Mouse (Mus musculus) lung, embryonic 14.5 days (tissue): ENCODE data around the gene Dscam. TPM values are rescaled to one million over a fixed set of nuclear protein-coding genes. Genes with fewer than 3 reads are reported as not detected.

Experiments used
- ATAC-seq: fragments of 200-750 bp; cut with Nextera tagmentation; 2 replicates; pipeline ENCODE4 v1.8.0; 2017; ENCODE audit warnings: mild to moderate bottlenecking, moderate TSS enrichment, moderate library complexity; ENCODE audit not compliant: insufficient read depth
- DNase-seq: peaks from one replicate; pipeline ENCODE4 v3.0.0-alpha.2; 2015
- H3K27ac ChIP-seq: fragments of 300-500 bp; sonication (generic); 2 replicates; pipeline ENCODE4 v1.5.1; 2014; ENCODE audit warnings: low read depth, mild to moderate bottlenecking, moderate library complexity
- H3K27me3 ChIP-seq: fragments of 300-500 bp; sonication (generic); 2 replicates; pipeline ENCODE4 v1.6.1; 2014; ENCODE audit warnings: low read length, control low read depth; ENCODE audit not compliant: insufficient read depth
- H3K36me3 ChIP-seq: fragments of 300-500 bp; sonication (generic); 2 replicates; pipeline ENCODE4 v1.6.1; 2014; ENCODE audit warnings: control low read depth; ENCODE audit not compliant: insufficient read depth
- H3K4me1 ChIP-seq: fragments of 300-500 bp; sonication (generic); 2 replicates; pipeline ENCODE4 v1.6.1; 2014; ENCODE audit warnings: antibody characterized with exemption, control low read depth; ENCODE audit not compliant: insufficient read depth
- H3K4me2 ChIP-seq: fragments of 300-500 bp; sonication (generic); 2 replicates; pipeline ENCODE4 v1.6.1; 2014; ENCODE audit warnings: mild to moderate bottlenecking
- H3K4me3 ChIP-seq: fragments of 300-500 bp; sonication (generic); 2 replicates; pipeline ENCODE4 v1.5.1; 2014; ENCODE audit warnings: low read depth, low read length
- H3K9ac ChIP-seq: fragments of 300-500 bp; sonication (generic); 2 replicates; pipeline ENCODE4 v1.6.1; 2014
- H3K9me3 ChIP-seq: fragments of 300-500 bp; sonication (generic); 2 replicates; pipeline ENCODE4 v1.6.1; 2016; ENCODE audit warnings: low read depth, low read length, control low read depth
- CTCF ChIP-seq: IDR thresholded peaks from 2 replicates; pipeline ENCODE4 v1.5.1; 2016; ENCODE audit warnings: antibody characterized with exemption, low read depth
- WGBS: fragments of 180-500 bp; shearing (Covaris S2); extraction: QIAGEN DNeasy Blood & Tissue Kit; methylation state at CpG from one replicate; pipeline ENCODE4 v1.1.7; 2014; 5-methylcytosine and 5-hydroxymethylcytosine counted together
- polyA plus RNA-seq: library from polyadenylated mRNA; unstranded; fragments of >200 nt; fragmentation: Nextera tagmentation; extraction: Ambion mirVana; gene quantifications from 2 replicates; pipeline ENCODE4 v1.2.1, GENCODE M21; 2014

Dscam gene
- polyA plus RNA-seq, 1 experiment from 2014 or later, result not detected

DNA sequence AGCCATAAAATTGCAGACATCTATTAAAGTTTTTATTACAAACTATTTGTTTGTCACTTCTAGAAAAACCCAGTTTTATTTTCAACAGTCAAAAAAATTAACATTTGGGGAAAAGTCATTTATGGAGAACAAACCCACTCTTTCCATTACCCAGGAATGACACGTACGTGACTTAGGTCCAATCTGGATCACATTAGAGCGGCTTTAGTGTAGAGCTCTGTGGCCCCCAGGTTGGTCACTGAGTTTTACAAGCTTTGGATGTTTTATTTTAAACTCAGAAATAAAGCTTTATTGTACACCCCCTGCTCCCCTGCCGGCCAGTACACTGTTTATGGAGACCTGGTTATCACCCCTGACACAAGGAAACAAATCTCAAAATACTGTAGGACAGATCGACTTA is 540.9 kb downstream of the Dscam start:
- Histone ChIP-seq H3K4me3 (no peak overlapping the region), H3K4me2 (no peak overlapping the region), H3K27ac (no peak overlapping the region), H3K4me1 (no peaks in the 10 kb centered on the region), H3K9me3 (no peaks in the 10 kb centered on the region), H3K36me3 (no peaks in the 10 kb centered on the region), H3K27me3 (no peaks in the 10 kb centered on the region), H3K9ac (no peak overlapping the region)
- WGBS, result 84% methylated on average over 5 of the region's 5 CpGs
- ATAC-seq (no peak), DNase-seq (no peak)
- TF ChIP-seq CTCF, result no peak

DNA sequence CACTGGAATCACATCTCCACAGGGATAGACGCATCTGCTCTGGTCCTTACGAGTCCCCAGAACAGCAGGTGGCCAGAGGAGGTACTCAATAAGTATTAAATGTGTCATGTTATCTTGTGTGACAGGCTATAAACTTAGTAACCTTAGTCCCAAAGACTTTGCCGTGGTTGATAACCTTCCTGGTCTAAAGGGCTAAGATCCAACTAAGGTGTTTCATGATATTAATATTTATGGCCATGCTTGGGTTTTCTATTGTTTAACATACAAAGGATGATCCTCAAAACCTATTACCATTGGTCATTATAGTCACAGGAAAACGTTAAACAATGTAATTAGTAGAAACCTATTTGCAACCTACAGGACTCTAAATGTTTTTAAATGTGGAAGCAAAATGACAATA is 545.1 kb downstream of the Dscam start:
- H3K36me3 ChIP-seq, result no peaks in the 10 kb centered on the region
- H3K4me3 ChIP-seq, result no peak overlapping the region
- no peak overlapping the region for H3K27ac ChIP-seq
- ATAC-seq (no peak), DNase-seq (no peak)
- WGBS, result 59% methylated on average over 4 of the region's 4 CpGs
- no peak for TF ChIP-seq CTCF
- no peaks in the 10 kb centered on the region for H3K4me1 ChIP-seq
- no peaks in the 10 kb centered on the region for H3K9me3 ChIP-seq
- no peak overlapping the region for H3K4me2 ChIP-seq
- H3K27me3 ChIP-seq, result no peaks in the 10 kb centered on the region
- H3K9ac ChIP-seq, result no peak overlapping the region

DNA sequence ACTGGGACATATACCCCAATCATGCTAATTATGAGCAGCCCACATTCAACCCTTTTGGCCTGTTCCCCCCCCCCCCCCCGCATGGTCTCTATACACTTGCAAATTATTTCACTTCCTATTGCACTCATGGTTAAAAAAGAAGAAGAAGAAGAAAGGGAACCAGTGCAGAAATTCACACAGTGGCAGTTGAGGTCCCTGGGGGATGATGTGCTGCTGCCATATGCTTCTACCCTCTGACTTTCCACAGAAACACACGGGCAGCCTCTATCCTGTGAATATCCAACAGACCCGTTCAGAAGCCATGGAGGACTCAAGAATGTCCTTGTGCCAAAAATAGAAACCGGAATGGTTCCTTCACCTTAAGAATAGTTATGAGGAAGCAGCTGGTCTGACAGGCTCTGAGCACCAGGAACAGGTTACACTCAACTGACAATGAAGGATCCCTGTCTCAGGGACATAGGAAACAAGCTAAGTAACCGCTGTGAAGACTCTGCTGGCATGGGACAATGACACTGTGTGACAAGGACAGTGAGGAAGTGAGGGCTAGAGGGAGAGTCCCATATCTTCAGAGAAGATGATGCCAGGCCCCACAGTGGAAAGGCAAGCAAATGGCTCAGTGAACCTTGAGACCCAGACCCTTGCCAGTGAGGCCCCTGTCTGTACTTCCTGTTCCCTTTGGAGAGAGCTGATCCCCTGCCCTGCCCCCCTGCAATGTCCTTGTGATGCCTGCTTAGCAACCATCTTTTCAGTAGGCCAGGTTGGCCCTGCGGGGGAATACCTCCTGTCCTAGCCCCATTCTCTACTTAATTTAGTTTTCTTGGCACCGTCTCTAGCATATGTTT is 545.8 kb downstream of the Dscam start:
- Histone ChIP-seq H3K4me2 (no peak overlapping the region), H3K9ac (no peak overlapping the region)
- no peak for DNase-seq

DNA sequence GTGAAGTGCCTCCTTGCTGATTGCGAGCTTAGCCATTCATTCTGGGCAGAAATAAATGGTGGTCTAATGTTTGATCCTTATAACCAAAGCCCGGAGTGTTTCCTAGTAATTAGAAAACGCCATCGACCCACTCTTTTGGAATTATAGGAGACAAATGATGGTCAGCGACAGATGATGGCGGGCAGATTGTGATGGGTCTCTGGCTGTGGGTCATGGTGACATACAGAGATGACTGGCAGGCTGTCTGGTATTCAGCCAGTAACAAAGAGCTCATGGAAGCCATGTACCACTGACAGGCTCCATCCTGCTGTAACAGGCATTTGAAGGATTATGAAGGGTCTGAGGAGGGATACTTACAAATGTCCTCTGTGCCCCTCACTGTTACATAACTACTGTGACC is 549.7 kb downstream of the Dscam start:
- H3K9ac ChIP-seq, result no peak overlapping the region
- H3K4me2 ChIP-seq, result no peak overlapping the region
- TF ChIP-seq CTCF, result no peak
- no peaks in the 10 kb centered on the region for H3K27me3 ChIP-seq
- H3K27ac ChIP-seq, result no peak overlapping the region
- no peaks in the 10 kb centered on the region for H3K36me3 ChIP-seq
- ATAC-seq, result no peak
- no peak overlapping the region for H3K4me3 ChIP-seq
- DNase-seq, result no peak
- H3K9me3 ChIP-seq, result no peaks in the 10 kb centered on the region
- no peaks in the 10 kb centered on the region for H3K4me1 ChIP-seq
- 86% methylated on average over 6 of the region's 6 CpGs for WGBS

More for the DNA sequence above, 545.8 kb downstream of the Dscam start:
- WGBS, result 73% methylated on average over 7 of the region's 7 CpGs
- H3K9me3 ChIP-seq, result no peaks in the 10 kb centered on the region
- no peak for ATAC-seq
- no peak overlapping the region for H3K4me3 ChIP-seq
- H3K27ac ChIP-seq, result no peak overlapping the region
- no peaks in the 10 kb centered on the region for H3K27me3 ChIP-seq
- no peaks in the 10 kb centered on the region for H3K36me3 ChIP-seq
- no peaks in the 10 kb centered on the region for H3K4me1 ChIP-seq
- TF ChIP-seq CTCF, result no peak

DNA sequence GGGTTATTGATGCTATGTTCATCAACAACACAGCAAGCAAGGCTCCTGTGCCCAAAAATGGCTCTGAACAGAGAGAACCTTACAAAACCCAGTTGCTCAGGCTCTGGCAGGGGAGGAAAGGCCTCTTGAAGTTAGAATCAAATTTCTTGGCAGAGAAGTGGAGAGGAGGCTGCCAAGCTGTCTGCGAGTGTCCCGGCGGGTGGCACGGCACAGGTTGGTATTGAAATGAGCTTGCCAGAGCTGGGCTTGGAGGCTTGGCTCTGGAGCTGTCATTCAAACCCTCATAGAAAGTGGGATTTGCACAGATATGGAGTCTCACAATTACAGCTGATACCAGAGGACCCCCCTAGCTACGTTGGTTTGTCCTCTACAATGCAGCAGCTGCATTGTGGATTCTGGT is 550.1 kb downstream of the Dscam start:
- TF ChIP-seq CTCF, result no peak
- 81% methylated on average over 5 of the region's 5 CpGs for WGBS
- Histone ChIP-seq H3K27me3 (no peaks in the 10 kb centered on the region), H3K9ac (no peak overlapping the region), H3K4me3 (no peak overlapping the region), H3K4me1 (no peaks in the 10 kb centered on the region), H3K9me3 (no peaks in the 10 kb centered on the region), H3K4me2 (no peak overlapping the region), H3K36me3 (no peaks in the 10 kb centered on the region), H3K27ac (no peak overlapping the region)
- ATAC-seq (no peak), DNase-seq (peak; percentile 4)

DNA sequence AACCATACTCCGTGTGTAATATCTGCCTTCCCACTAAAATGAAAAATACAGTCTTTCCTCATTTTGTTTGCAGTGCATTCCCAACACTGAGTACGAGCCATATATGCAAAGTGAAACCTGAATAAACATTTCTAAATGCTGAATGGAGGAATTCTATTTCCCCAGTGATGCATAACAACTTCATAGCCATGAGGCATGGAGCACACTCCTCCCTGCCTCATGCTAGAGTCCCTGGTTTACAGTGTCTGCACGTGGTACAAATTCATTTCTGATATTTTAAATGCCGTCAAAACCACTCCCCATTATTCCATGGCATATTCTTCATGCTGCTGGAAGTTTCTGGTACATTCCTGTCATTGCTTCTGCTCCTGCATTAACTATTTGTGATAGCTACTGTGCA is 552.8 kb downstream of the Dscam start:
- no peak for TF ChIP-seq CTCF
- Histone ChIP-seq H3K4me1 (no peaks in the 10 kb centered on the region), H3K4me3 (no peak overlapping the region), H3K36me3 (no peaks in the 10 kb centered on the region), H3K9ac (no peak overlapping the region), H3K27ac (no peak overlapping the region), H3K4me2 (no peak overlapping the region), H3K9me3 (no peaks in the 10 kb centered on the region), H3K27me3 (no peaks in the 10 kb centered on the region)
- ATAC-seq (no peak), DNase-seq (no peak)
- 54% methylated on average over 4 of the region's 4 CpGs for WGBS

DNA sequence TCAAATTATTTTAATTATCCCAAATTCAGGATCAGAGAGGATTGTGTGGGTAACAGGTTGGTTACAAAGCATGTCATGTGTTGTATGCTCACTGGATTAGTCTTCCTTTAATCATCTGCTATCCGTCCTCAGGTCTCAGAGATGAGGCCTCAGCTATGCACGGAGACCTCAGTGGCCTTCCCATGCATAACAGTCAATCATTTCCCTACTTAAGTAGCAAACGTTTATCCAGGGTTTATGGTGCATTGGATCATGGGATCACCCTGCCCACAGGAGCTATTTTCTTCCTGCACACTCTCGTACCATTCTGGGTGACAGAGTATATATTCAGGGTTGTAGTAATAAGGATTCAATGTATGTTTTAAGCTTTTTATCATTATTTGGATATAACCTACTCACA is 557.3 kb downstream of the Dscam start:
- DNase-seq, result no peak
- H3K4me1 ChIP-seq, result no peaks in the 10 kb centered on the region

More for the DNA sequence above, 557.3 kb downstream of the Dscam start:
- no peak overlapping the region for H3K4me2 ChIP-seq
- H3K9ac ChIP-seq, result no peak overlapping the region
- no peaks in the 10 kb centered on the region for H3K9me3 ChIP-seq
- 39% methylated on average over 4 of the region's 4 CpGs for WGBS
- no peak overlapping the region for H3K4me3 ChIP-seq
- no peaks in the 10 kb centered on the region for H3K36me3 ChIP-seq
- H3K27ac ChIP-seq, result no peak overlapping the region
- no peak for TF ChIP-seq CTCF
- no peak for ATAC-seq
- no peaks in the 10 kb centered on the region for H3K27me3 ChIP-seq
